Mouse (Mus musculus) heart, postnatal 0 days (tissue): ENCODE data around the gene Tnc. TPM values are rescaled to one million over a fixed set of nuclear protein-coding genes. Genes with fewer than 3 reads are reported as not detected.

Source experiments
- ATAC-seq: fragments of 200-750 bp; cut with Nextera tagmentation; 2 replicates; pipeline ENCODE4 v1.8.0; 2017; ENCODE audit warnings: low read depth, moderate number of reproducible peaks, moderate library complexity; ENCODE audit not compliant: insufficient read depth
- DNase-seq: peaks from one replicate; pipeline ENCODE4 v3.0.0-alpha.2; 2016; ENCODE audit warnings: low spot score
- H3K27ac ChIP-seq: fragments of 300-500 bp; sonication (generic); 2 replicates; pipeline ENCODE4 v1.5.1; 2014; ENCODE audit warnings: low read depth, mild to moderate bottlenecking
- H3K27me3 ChIP-seq: fragments of 300-500 bp; sonication (generic); 2 replicates; pipeline ENCODE4 v1.6.1; 2014; ENCODE audit warnings: low read length, mixed read lengths; ENCODE audit not compliant: control insufficient read depth, insufficient read depth
- H3K36me3 ChIP-seq: fragments of 300-500 bp; sonication (generic); replicated peaks from 2 replicates; pipeline ENCODE4 v1.6.1; 2014; ENCODE audit warnings: low read length, mixed read lengths; ENCODE audit not compliant: control insufficient read depth, insufficient read depth
- H3K4me1 ChIP-seq: fragments of 300-500 bp; sonication (generic); 2 replicates; pipeline ENCODE4 v1.6.1; 2014; ENCODE audit warnings: antibody characterized with exemption; ENCODE audit not compliant: control insufficient read depth, insufficient read depth
- H3K4me2 ChIP-seq: fragments of 300-500 bp; sonication (generic); 2 replicates; pipeline ENCODE4 v1.6.1; 2014; ENCODE audit warnings: low read depth, mild to moderate bottlenecking, low read length, moderate library complexity
- H3K4me3 ChIP-seq: fragments of 300-500 bp; sonication (generic); 2 replicates; pipeline ENCODE4 v1.5.1; 2014; ENCODE audit warnings: low read depth, low read length
- H3K9ac ChIP-seq: fragments of 300-500 bp; sonication (generic); replicated peaks from 2 replicates; pipeline ENCODE4 v1.6.1; 2014; ENCODE audit warnings: low read depth, low read length, mixed read lengths
- H3K9me3 ChIP-seq: fragments of 300-500 bp; sonication (generic); replicated peaks from 2 replicates; pipeline ENCODE4 v1.6.1; 2016; ENCODE audit warnings: low read length; ENCODE audit not compliant: control insufficient read depth
- CTCF ChIP-seq: IDR thresholded peaks from 2 replicates; pipeline ENCODE4 v1.5.1; 2016; ENCODE audit warnings: antibody characterized with exemption, control low read depth, low read depth
- EP300 ChIP-seq: IDR thresholded peaks from 2 replicates; pipeline ENCODE4 v1.6.1; 2016; ENCODE audit warnings: antibody characterized with exemption, low read depth
- WGBS: fragments of 180-500 bp; shearing (Covaris S2); extraction: QIAGEN DNeasy Blood & Tissue Kit; methylation state at CpG from one replicate; pipeline ENCODE4 v1.1.7; 2014; 5-methylcytosine and 5-hydroxymethylcytosine counted together
- polyA plus RNA-seq: library from polyadenylated mRNA; unstranded; fragments of >200 nt; fragmentation: Nextera tagmentation; extraction: Ambion mirVana; gene quantifications from 2 replicates; pipeline ENCODE4 v1.2.1, GENCODE M21; 2015
- total RNA-seq: library from RNA; depleted of rRNA; stranded (reverse); fragments of >200 nt; gene quantifications from 2 replicates; pipeline ENCODE4 v1.2.3, GENCODE M21; 2014; ENCODE audit warnings: low replicate concordance

Gene Tnc
- total and polyA plus RNA-seq, 2 experiments from 2014 or later = 4.6 to 39.1 TPM

- DNase-seq = no peak
These were observed 56.6 kb downstream of the Tnc start for GRCm38 (mm10) chr4:63990216-63990615.

GRCm38 (mm10) chr4:63988090-63988489, 58.7 kb downstream of the Tnc start:
- no peak overlapping the region for H3K27ac ChIP-seq
- DNase-seq = no peak
- H3K9me3 ChIP-seq = no peaks in the 10 kb centered on the region
- H3K36me3 ChIP-seq = no peaks in the 10 kb centered on the region
- 88% methylated on average over 5 of the region's 5 CpGs for WGBS
- no peaks in the 10 kb centered on the region for H3K27me3 ChIP-seq
- TF ChIP-seq CTCF (no peak), EP300 (no peak)
- no peak for ATAC-seq
- no peak overlapping the region for H3K4me3 ChIP-seq
- 0 out of 2 replicates have a peak, but pooled peaks cover 4% of the 10 kb centered on the region for H3K4me1 ChIP-seq
- no peak overlapping the region for H3K9ac ChIP-seq
- no peak overlapping the region for H3K4me2 ChIP-seq

More at GRCm38 (mm10) chr4:63990216-63990615, 56.6 kb downstream of the Tnc start:
- WGBS = 65% methylated on average over 1 of the region's 1 CpGs
- Histone ChIP-seq H3K36me3 (no peaks in the 10 kb centered on the region), H3K27ac (no peak overlapping the region), H3K4me2 (no peak overlapping the region), H3K9me3 (no peaks in the 10 kb centered on the region), H3K4me1 (peaks cover 4% of the 10 kb centered on the region; the same call in 1 of the 2 replicates), H3K4me3 (no peak overlapping the region), H3K9ac (no peak overlapping the region), H3K27me3 (no peaks in the 10 kb centered on the region)
- ATAC-seq = no peak
- no peak for TF ChIP-seq EP300
- no peak for TF ChIP-seq CTCF

- no peaks in the 10 kb centered on the region for H3K9me3 ChIP-seq
- no peak overlapping the region for H3K4me2 ChIP-seq
- TF ChIP-seq CTCF = no peak
- no peak for TF ChIP-seq EP300
- H3K4me3 ChIP-seq = no peak overlapping the region
- no peaks in the 10 kb centered on the region for H3K27me3 ChIP-seq
- ATAC-seq (no peak), DNase-seq (no peak)
- no peaks in the 10 kb centered on the region for H3K36me3 ChIP-seq
- 0 out of 2 replicates have a peak, but pooled peaks cover 4% of the 10 kb centered on the region for H3K4me1 ChIP-seq
- no peak overlapping the region for H3K9ac ChIP-seq
- no peak overlapping the region for H3K27ac ChIP-seq
These were observed 60.2 kb downstream of the Tnc start for GRCm38 (mm10) chr4:63986576-63986975.

- Histone ChIP-seq H3K9me3 (no peaks in the 10 kb centered on the region), H3K36me3 (no peaks in the 10 kb centered on the region), H3K4me1 (0 out of 2 replicates have a peak, but pooled peaks cover 4% of the 10 kb centered on the region), H3K27me3 (no peaks in the 10 kb centered on the region), H3K9ac (no peak overlapping the region), H3K27ac (no peak overlapping the region), H3K4me2 (no peak overlapping the region), H3K4me3 (no peak overlapping the region)
- ATAC-seq (no peak), DNase-seq (no peak)
- TF ChIP-seq EP300 = no peak
- no peak for TF ChIP-seq CTCF
- WGBS = 67% methylated on average over 8 of the region's 8 CpGs
These were observed 63.7 kb downstream of the Tnc start for GRCm38 (mm10) chr4:63983098-63983445.

- TF ChIP-seq CTCF (no peak), EP300 (no peak)
- Histone ChIP-seq H3K4me1 (0 out of 2 replicates have a peak, but pooled peaks cover 4% of the 10 kb centered on the region), H3K9ac (no peak overlapping the region), H3K9me3 (no peaks in the 10 kb centered on the region), H3K36me3 (no peaks in the 10 kb centered on the region), H3K27ac (no peak overlapping the region), H3K4me3 (no peak overlapping the region), H3K4me2 (no peak overlapping the region), H3K27me3 (no peaks in the 10 kb centered on the region)
- 63% methylated on average over 12 of the region's 12 CpGs for WGBS
- ATAC-seq (no peak), DNase-seq (no peak)
These were observed 64.3 kb downstream of the Tnc start for GRCm38 (mm10) chr4:63982425-63983097.

- H3K27ac ChIP-seq = no peak overlapping the region
- ATAC-seq = no peak
These were observed 66.5 kb downstream of the Tnc start for GRCm38 (mm10) chr4:63980211-63980794.

More at GRCm38 (mm10) chr4:63980211-63980794, 66.5 kb downstream of the Tnc start:
- TF ChIP-seq EP300 (no peak), CTCF (no peak)
- DNase-seq = no peak
- 90% methylated on average over 1 of the region's 1 CpGs for WGBS
- Histone ChIP-seq H3K4me1 (no peaks in the 10 kb centered on the region), H3K36me3 (no peaks in the 10 kb centered on the region), H3K9ac (no peak overlapping the region), H3K4me2 (no peak overlapping the region), H3K27me3 (no peaks in the 10 kb centered on the region), H3K9me3 (no peaks in the 10 kb centered on the region), H3K4me3 (no peak overlapping the region)
